ENCODE assay signal across 32 mouse cellular contexts in the genomic region with DNA sequence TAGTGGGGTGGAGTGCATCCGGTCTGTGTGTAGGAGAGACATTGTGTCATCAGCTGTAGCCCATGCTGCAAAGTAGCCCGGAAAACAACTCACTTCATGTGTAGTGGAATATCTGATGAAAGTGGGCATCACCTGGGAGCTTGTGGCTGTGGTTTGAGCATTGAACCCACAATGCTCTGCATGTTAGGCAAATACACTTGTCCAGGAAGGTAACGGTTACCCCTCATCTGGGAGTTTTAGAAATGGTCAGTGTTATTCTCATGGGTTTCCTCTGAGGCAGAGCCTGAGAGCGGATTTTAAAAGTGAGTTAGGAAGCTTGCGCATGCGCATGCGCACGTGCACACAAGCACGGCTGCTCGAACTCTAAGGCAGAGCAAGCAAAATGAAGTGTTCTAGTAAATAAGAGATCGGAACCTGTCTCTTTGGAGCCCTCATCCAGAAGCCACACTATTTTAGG. TPM values are rescaled to one million over a fixed set of nuclear protein-coding genes. Genes with fewer than 3 reads are reported as not detected.
DNase-seq lines count a peak whose midpoint lies in the region; ATAC-seq and TF ChIP-seq lines count a peak whose summit lies in the region.
"Had no signal": no experiment of that assay in that cellular context is flagged by ENCODE, and none has a peak within 500 bp of the region (broad histone marks: within the 10 kb centered on the region; RNA-seq: fewer than 3 reads in every experiment).

No protein-coding gene starts in this region.

- 92% methylated on average over 11 of the region's 11 CpGs for WGBS in small intestine, adult 2 months
- 96% methylated on average over 11 of the region's 11 CpGs for WGBS in forebrain, embryonic 11.5 days

- no peaks in the 10 kb centered on the region for H3K36me3 ChIP-seq in ES-Bruce4 (ENCODE audit: control insufficient read depth, insufficient read depth, low read length, poor library complexity, severe bottlenecking)
- H3K36me3 ChIP-seq in small intestine, adult 2 months (ENCODE audit: control insufficient read depth, insufficient read depth, low read length), result no peaks in the 10 kb centered on the region
- no peaks in the 10 kb centered on the region for H3K36me3 ChIP-seq in forebrain, embryonic 11.5 days (ENCODE audit: control insufficient read depth, insufficient read depth, low read length)
- H3K36me3 ChIP-seq: embryonic facial prominence, embryonic 10.5 days; embryonic facial prominence, embryonic 15.5 days; G1E; hindbrain, embryonic 12.5 days; limb, embryonic 13.5 days; midbrain, embryonic 12.5 days; neural tube, embryonic 15.5 days had no signal

- H3K27ac ChIP-seq in ES-Bruce4 (ENCODE audit: insufficient read depth, low read length), result peak overlapping the region; percentile 100
- H3K27ac ChIP-seq in small intestine, adult 2 months (ENCODE audit: insufficient read depth, low read depth, low read length), result 0 out of 2 replicates have a peak overlapping the region, but pooled peaks have one; percentile 44
- no peak overlapping the region for H3K27ac ChIP-seq in forebrain, embryonic 11.5 days (ENCODE audit: low read depth, low read length)
- H3K27ac ChIP-seq: embryonic facial prominence, embryonic 10.5 days; embryonic facial prominence, embryonic 15.5 days; gastrocnemius, adult 2 months; hindbrain, embryonic 12.5 days; hindbrain, postnatal 0 days; limb, embryonic 13.5 days; midbrain, embryonic 12.5 days; neural tube, embryonic 15.5 days had no signal

- TF ChIP-seq CTCF in ES-Bruce4 (IDR thresholded peaks at IDR 0.05; ENCODE audit: low read depth, low read length), result no peak
- no peak for TF ChIP-seq CTCF in small intestine, adult 2 months (IDR thresholded peaks at IDR 0.05; ENCODE audit: extremely low read depth, insufficient read length, insufficient replicate concordance, low read depth, low read length)

- peak; percentile 59 for ATAC-seq in activated CD4-positive, CD25-positive, alpha-beta regulatory T cell, adult 4 months
- no peak for ATAC-seq in forebrain, embryonic 11.5 days (replicated peaks; ENCODE audit: low FRiP score)
- ATAC-seq: forebrain, embryonic 14.5 days; hindbrain, postnatal 0 days; intestine, postnatal 0 days had no signal

- H3K9ac ChIP-seq in ES-Bruce4 (ENCODE audit: low read depth, poor library complexity, severe bottlenecking), result peak overlapping the region; percentile 72
- no peak overlapping the region for H3K9ac ChIP-seq in forebrain, embryonic 11.5 days (ENCODE audit: low read length)
- H3K9ac ChIP-seq: embryonic facial prominence, embryonic 15.5 days; hindbrain, embryonic 12.5 days; limb, embryonic 13.5 days; midbrain, embryonic 12.5 days; neural tube, embryonic 15.5 days had no signal

- H3K4me3 ChIP-seq in ES-Bruce4 (ENCODE audit: low read depth, low read length), result peak overlapping the region; percentile 65
- no peak overlapping the region for H3K4me3 ChIP-seq in small intestine, adult 2 months (ENCODE audit: low read depth, low read length)
- H3K4me3 ChIP-seq in forebrain, embryonic 11.5 days (ENCODE audit: low read depth, low read length), result no peak overlapping the region
- H3K4me3 ChIP-seq: embryonic facial prominence, embryonic 10.5 days; embryonic facial prominence, embryonic 15.5 days; gastrocnemius, adult 2 months; hindbrain, embryonic 12.5 days; limb, embryonic 13.5 days; megakaryocyte, embryonic 14.5 days; midbrain, embryonic 12.5 days; neural tube, embryonic 15.5 days had no signal

- no peaks in the 10 kb centered on the region for H3K27me3 ChIP-seq in ES-Bruce4 (ENCODE audit: control insufficient read depth, insufficient read depth, low read length, poor library complexity, severe bottlenecking)
- no peaks in the 10 kb centered on the region for H3K27me3 ChIP-seq in small intestine, adult 2 months (ENCODE audit: control insufficient read depth, insufficient read depth, low read length)
- H3K27me3 ChIP-seq in forebrain, embryonic 11.5 days (ENCODE audit: control insufficient read depth, insufficient read depth, low read length), result no peaks in the 10 kb centered on the region

- no peaks in the 10 kb centered on the region for H3K9me3 ChIP-seq in ES-Bruce4 (replicated peaks; ENCODE audit: control insufficient read depth, insufficient read depth, low read length, poor library complexity, severe bottlenecking)
- H3K9me3 ChIP-seq in forebrain, embryonic 11.5 days (ENCODE audit: control insufficient read depth, low read length), result no peaks in the 10 kb centered on the region
- H3K9me3 ChIP-seq: embryonic facial prominence, embryonic 10.5 days; embryonic facial prominence, embryonic 15.5 days; G1E; hindbrain, embryonic 12.5 days; limb, embryonic 13.5 days; megakaryocyte, embryonic 14.5 days; midbrain, embryonic 12.5 days; neural tube, embryonic 15.5 days had no signal

- no peak for TF ChIP-seq POLR2A in ES-Bruce4 (IDR thresholded peaks at IDR 0.05; ENCODE audit: insufficient read depth, low read length)
- TF ChIP-seq POLR2A in small intestine, adult 2 months (IDR thresholded peaks at IDR 0.05; ENCODE audit: low read depth, low read length), result no peak

- H3K4me2 ChIP-seq in forebrain, embryonic 11.5 days (ENCODE audit: low read depth, low read length, severe bottlenecking), result no peak overlapping the region
- H3K4me2 ChIP-seq: embryonic facial prominence, embryonic 15.5 days; heart, embryonic 11.5 days; limb, embryonic 13.5 days; liver, embryonic 11.5 days; midbrain, embryonic 12.5 days; neural tube, embryonic 15.5 days had no signal

- DNase-seq in thymus, postnatal 0 days (ENCODE audit: low spot score), result peak; percentile 41
- DNase-seq in thymus, postnatal 36 days, result no peak
- DNase-seq in forebrain, embryonic 11.5 days (ENCODE audit: low spot score), result no peak
- DNase-seq in layer of hippocampus, postnatal 14 days (ENCODE audit: low spot score in 2 of 2), result no peak
- no peak for DNase-seq in frontal cortex, postnatal 25 days (ENCODE audit: low spot score in 2 of 2)
- DNase-seq: adrenal gland, postnatal 25 days; cerebellum, adult 8-10 months; cerebellum, postnatal 25 days; gastrocnemius, adult 2 months; gastrocnemius, postnatal 36 days; heart, adult 18-20 months; heart, postnatal 36 days; lung, postnatal 4 days; right cerebral cortex, adult 18-20 months; right cerebral cortex, postnatal 4 days; thymus, postnatal 25 days had no signal

- TF ChIP-seq EP300 in ES-Bruce4 (IDR thresholded peaks at IDR 0.05; ENCODE audit: insufficient read depth, low read depth, low read length), result no peak

- H3K4me1 ChIP-seq in ES-Bruce4 (ENCODE audit: control insufficient read depth, insufficient read depth, low read length), result peaks cover 9% of the 10 kb centered on the region
- peaks cover 14% of the 10 kb centered on the region for H3K4me1 ChIP-seq in small intestine, adult 2 months (ENCODE audit: control insufficient read depth, insufficient read depth, insufficient read length, low read length)
- H3K4me1 ChIP-seq in forebrain, embryonic 11.5 days (replicated peaks; ENCODE audit: control insufficient read depth, insufficient read depth, low read length), result no peaks in the 10 kb centered on the region
- H3K4me1 ChIP-seq: embryonic facial prominence, embryonic 15.5 days; megakaryocyte, embryonic 14.5 days had no signal

RNA-seq across cellular contexts. Expression of gene Zfp281, which starts 55.9 kb away (rescaled TPM):
- polyA plus RNA-seq in thymus, postnatal 0 days (2015; fragmentation: Nextera tagmentation; extraction: Ambion mirVana), result 18.0 and 19.5 TPM in 2 replicates
- 94.4 and 98.1 TPM in 2 replicates for polyA plus RNA-seq in ES-Bruce4 (2011; ENCODE audit: insufficient read depth, insufficient read length, low read depth, missing spikeins)
- polyA plus RNA-seq in activated CD4-positive, CD25-positive, alpha-beta regulatory T cell, adult 4 months (2017; shearing (Covaris generic)), result 10 to 100 TPM; 19.3 to 22.6 TPM
- polyA plus RNA-seq in small intestine, adult 2 months (2012; rRNA removed), result 0.42 and 0.63 TPM in 2 replicates
- polyA plus RNA-seq in forebrain, embryonic 11.5 days (2014; fragmentation: Nextera tagmentation; extraction: Ambion mirVana), result 35.6 and 35.9 TPM in 2 replicates
- total RNA-seq in layer of hippocampus, postnatal 14 days (2021), result 10 to 100 TPM; 30.7 to 31.3 TPM

Comparison
In these comparisons a context has a peak if more than half of its experiments do, and no peak if none do; other contexts are left out.
1. RNA of gene Zfp281, which starts 55.9 kb away (polyA plus RNA-seq): 94.4 to 98.1 TPM in ES-Bruce4, 35.6 to 35.9 TPM in forebrain, embryonic 11.5 days, 19.3 to 22.6 TPM in activated CD4-positive, CD25-positive, alpha-beta regulatory T cell, adult 4 months and 18.0 to 19.5 TPM in thymus, postnatal 0 days; 0.42 to 0.63 TPM in small intestine, adult 2 months; every median in the first group is over 10 times any median in the second.